Mouse (Mus musculus) kidney, embryonic 16.5 days (tissue): ENCODE results near the gene Rexo1. TPM values are rescaled to one million over a fixed set of nuclear protein-coding genes. Genes with fewer than 3 reads are reported as not detected.
A peak's percentile ranks its signal among the peaks of the same experiment; 100 is the strongest.

Source experiments
- ATAC-seq: fragments of 200-750 bp; cut with Nextera tagmentation; 2 replicates; pipeline ENCODE4 v1.8.0; 2017; ENCODE audit warnings: moderate TSS enrichment; ENCODE audit not compliant: low FRiP score, low TSS enrichment
- H3K27ac ChIP-seq: fragments of 300-500 bp; sonication (generic); 2 replicates; pipeline ENCODE4 v1.5.1; 2014; ENCODE audit warnings: low read length
- H3K27me3 ChIP-seq: fragments of 300-500 bp; sonication (generic); 2 replicates; pipeline ENCODE4 v1.6.1; 2014; ENCODE audit warnings: low read length, control low read depth, mixed read lengths; ENCODE audit not compliant: insufficient read depth
- H3K36me3 ChIP-seq: fragments of 300-500 bp; sonication (generic); 2 replicates; pipeline ENCODE4 v1.6.1; 2014; ENCODE audit warnings: low read length, control low read depth, mixed read lengths; ENCODE audit not compliant: insufficient read depth
- H3K4me1 ChIP-seq: fragments of 300-500 bp; sonication (generic); 2 replicates; pipeline ENCODE4 v1.6.1; 2014; ENCODE audit warnings: low read length, control low read depth, mixed read lengths; ENCODE audit not compliant: insufficient read depth
- H3K4me2 ChIP-seq: fragments of 300-500 bp; sonication (generic); replicated peaks from 2 replicates; pipeline ENCODE4 v1.6.1; 2014; ENCODE audit warnings: low read depth, low read length
- H3K4me3 ChIP-seq: fragments of 300-500 bp; sonication (generic); 2 replicates; pipeline ENCODE4 v1.5.1; 2014; ENCODE audit warnings: mild to moderate bottlenecking, low read length
- H3K9ac ChIP-seq: fragments of 300-500 bp; sonication (generic); replicated peaks from 2 replicates; pipeline ENCODE4 v1.6.1; 2014; ENCODE audit warnings: low read length
- H3K9me3 ChIP-seq: fragments of 300-500 bp; sonication (generic); 2 replicates; pipeline ENCODE4 v1.6.1; 2016; ENCODE audit warnings: low read length, control low read depth
- WGBS: fragments of 180-500 bp; shearing (Covaris S2); extraction: QIAGEN DNeasy Blood & Tissue Kit; methylation state at CpG from one replicate; pipeline ENCODE4 v1.1.7; 2014; 5-methylcytosine and 5-hydroxymethylcytosine counted together
- polyA plus RNA-seq: library from polyadenylated mRNA; unstranded; fragments of >200 nt; fragmentation: Nextera tagmentation; extraction: Ambion mirVana; gene quantifications from 2 replicates; pipeline ENCODE4 v1.2.1, GENCODE M21; 2015

Rexo1 gene
- polyA plus RNA-seq, 1 experiment from 2014 or later: 27.2 TPM

GRCm38 (mm10) chr10:80575925-80576324, 14.6 kb upstream of the Rexo1 start:
- no peak overlapping the region; the same call in 1 of the 2 replicates for H3K27ac ChIP-seq
- no peaks in the 10 kb centered on the region for H3K27me3 ChIP-seq
- no peaks in the 10 kb centered on the region for H3K36me3 ChIP-seq
- H3K9ac ChIP-seq: peak overlapping the region; percentile 87
- peak overlapping the region; percentile 97 for H3K4me2 ChIP-seq
- 12% methylated on average over 17 of the region's 17 CpGs for WGBS
- ATAC-seq: no peak
- no peaks in the 10 kb centered on the region for H3K9me3 ChIP-seq
- H3K4me1 ChIP-seq: peaks cover 53% of the 10 kb centered on the region
- peak overlapping the region; percentile 82 for H3K4me3 ChIP-seq

- Histone ChIP-seq H3K4me3 (no peak overlapping the region), H3K9ac (no peak overlapping the region), H3K4me1 (peaks cover 63% of the 10 kb centered on the region)
These were observed 13.5 kb upstream of the Rexo1 start for GRCm38 (mm10) chr10:80574896-80575295.

GRCm38 (mm10) chr10:80573944-80574343, 12.6 kb upstream of the Rexo1 start:
- WGBS: 27% methylated on average over 9 of the region's 9 CpGs
- H3K27ac ChIP-seq: no peak overlapping the region
- ATAC-seq: no peak
- 0 out of 2 replicates have a peak overlapping the region, but pooled peaks have one; percentile 29 for H3K9ac ChIP-seq
- no peak overlapping the region for H3K4me2 ChIP-seq
- no peaks in the 10 kb centered on the region for H3K9me3 ChIP-seq
- no peaks in the 10 kb centered on the region for H3K36me3 ChIP-seq
- peaks cover 59% of the 10 kb centered on the region for H3K4me1 ChIP-seq
- no peaks in the 10 kb centered on the region for H3K27me3 ChIP-seq
- no peak overlapping the region for H3K4me3 ChIP-seq

More at GRCm38 (mm10) chr10:80574896-80575295, 13.5 kb upstream of the Rexo1 start:
- Histone ChIP-seq H3K27ac (no peak overlapping the region), H3K27me3 (no peaks in the 10 kb centered on the region), H3K36me3 (no peaks in the 10 kb centered on the region), H3K9me3 (no peaks in the 10 kb centered on the region), H3K4me2 (no peak overlapping the region)
- 63% methylated on average over 3 of the region's 3 CpGs for WGBS
- ATAC-seq: no peak

- H3K9me3 ChIP-seq: no peaks in the 10 kb centered on the region
- 0 out of 2 replicates have a peak, but pooled peaks cover 8% of the 10 kb centered on the region for H3K36me3 ChIP-seq
- no peak overlapping the region for H3K4me2 ChIP-seq
- no peak overlapping the region for H3K4me3 ChIP-seq
- no peak overlapping the region for H3K27ac ChIP-seq
- 96% methylated on average over 2 of the region's 2 CpGs for WGBS
- H3K27me3 ChIP-seq: no peaks in the 10 kb centered on the region
- H3K9ac ChIP-seq: no peak overlapping the region
- peaks cover 49% of the 10 kb centered on the region for H3K4me1 ChIP-seq
- ATAC-seq: no peak
These were observed 11.1 kb upstream of the Rexo1 start for GRCm38 (mm10) chr10:80572477-80572876.

GRCm38 (mm10) chr10:80570871-80571836, 9.8 kb upstream of the Rexo1 start:
- Histone ChIP-seq H3K27me3 (no peaks in the 10 kb centered on the region), H3K4me1 (peaks cover 55% of the 10 kb centered on the region), H3K36me3 (0 out of 2 replicates have a peak, but pooled peaks cover 8% of the 10 kb centered on the region), H3K9me3 (no peaks in the 10 kb centered on the region), H3K27ac (peak overlapping the region; percentile 59), H3K9ac (peak overlapping the region; percentile 45), H3K4me2 (peak overlapping the region; percentile 50), H3K4me3 (peak overlapping the region; percentile 23)
- peak; percentile 20; the same call in 1 of the 2 replicates for ATAC-seq
- WGBS: 16% methylated on average over 30 of the region's 30 CpGs

- H3K36me3 ChIP-seq: 0 out of 2 replicates have a peak, but pooled peaks cover 8% of the 10 kb centered on the region
- H3K9ac ChIP-seq: peak overlapping the region; percentile 45; the same call in 1 of the 2 replicates
- H3K9me3 ChIP-seq: no peaks in the 10 kb centered on the region
- 88% methylated on average over 10 of the region's 10 CpGs for WGBS
- H3K4me1 ChIP-seq: peaks cover 49% of the 10 kb centered on the region
- H3K4me2 ChIP-seq: peak overlapping the region; percentile 50; the same call in 1 of the 2 replicates
- no peaks in the 10 kb centered on the region for H3K27me3 ChIP-seq
- peak overlapping the region; percentile 59; the same call in 1 of the 2 replicates for H3K27ac ChIP-seq
- no peak for ATAC-seq
- H3K4me3 ChIP-seq: peak overlapping the region; percentile 23; the same call in 1 of the 2 replicates
These were observed 9.1 kb upstream of the Rexo1 start for GRCm38 (mm10) chr10:80570419-80570818.

- H3K9me3 ChIP-seq: no peaks in the 10 kb centered on the region
- no peaks in the 10 kb centered on the region for H3K27me3 ChIP-seq
- H3K9ac ChIP-seq: peak overlapping the region; percentile 18; the same call in 1 of the 2 replicates
- 0 out of 2 replicates have a peak, but pooled peaks have one; percentile 22 for ATAC-seq
- H3K4me1 ChIP-seq: peaks cover 41% of the 10 kb centered on the region
- peak overlapping the region; percentile 9; the same call in 1 of the 2 replicates for H3K4me3 ChIP-seq
- WGBS: 27% methylated on average over 10 of the region's 10 CpGs
- H3K4me2 ChIP-seq: peak overlapping the region; percentile 23
- 0 out of 2 replicates have a peak, but pooled peaks cover 8% of the 10 kb centered on the region for H3K36me3 ChIP-seq
- no peak overlapping the region for H3K27ac ChIP-seq
These were observed 8.3 kb upstream of the Rexo1 start for GRCm38 (mm10) chr10:80569664-80570066.

GRCm38 (mm10) chr10:80568876-80569275, 7.5 kb upstream of the Rexo1 start:
- Histone ChIP-seq H3K27ac (no peak overlapping the region), H3K9ac (no peak overlapping the region), H3K4me3 (no peak overlapping the region), H3K4me1 (peaks cover 34% of the 10 kb centered on the region), H3K27me3 (no peaks in the 10 kb centered on the region), H3K36me3 (0 out of 2 replicates have a peak, but pooled peaks cover 8% of the 10 kb centered on the region), H3K4me2 (no peak overlapping the region), H3K9me3 (no peaks in the 10 kb centered on the region)
- ATAC-seq: no peak
- WGBS: 93% methylated on average over 27 of the region's 29 CpGs

- peaks cover 41% of the 10 kb centered on the region for H3K4me1 ChIP-seq
- H3K36me3 ChIP-seq: 0 out of 2 replicates have a peak, but pooled peaks cover 8% of the 10 kb centered on the region
- no peak overlapping the region for H3K9ac ChIP-seq
- no peaks in the 10 kb centered on the region for H3K27me3 ChIP-seq
- H3K4me3 ChIP-seq: no peak overlapping the region
- WGBS: 29% methylated on average over 17 of the region's 17 CpGs
- no peaks in the 10 kb centered on the region for H3K9me3 ChIP-seq
- H3K27ac ChIP-seq: 0 out of 2 replicates have a peak overlapping the region, but pooled peaks have one; percentile 18
- peak; percentile 17; the same call in 1 of the 2 replicates for ATAC-seq
- H3K4me2 ChIP-seq: no peak overlapping the region
These were observed 5.2 kb upstream of the Rexo1 start for GRCm38 (mm10) chr10:80566375-80567092.
